Mouse (Mus musculus) E14TG2a.4 (cell line): ENCODE measurements at regions not wholly inside any gene's neighbourhood (a gene's known extent, or its start where the extent isn't known, plus 50 kb on each side); places are given as distances from the start of the nearest gene placed in this dataset.

Experiments used
- H3K27me3 ChIP-seq: 2 replicates; pipeline ENCODE4 v1.6.1; 2014; ENCODE audit warnings: low read length, control low read depth; ENCODE audit not compliant: insufficient read depth
- H3K36me3 ChIP-seq: 2 replicates; pipeline ENCODE4 v1.6.1; 2014; ENCODE audit warnings: low read length, control low read depth; ENCODE audit not compliant: insufficient read depth
- H3K4me1 ChIP-seq: replicated peaks from 2 replicates; pipeline ENCODE4 v1.6.1; 2014; ENCODE audit warnings: low read depth, low read length, control low read depth
- H3K4me3 ChIP-seq: replicated peaks from 2 replicates; pipeline ENCODE4 v1.5.1; 2014; ENCODE audit warnings: mild to moderate bottlenecking, low read length
- H3K9me3 ChIP-seq: 2 replicates; pipeline ENCODE4 v1.6.1; 2014; ENCODE audit warnings: low read length, control low read depth
- CTCF ChIP-seq: conservative IDR thresholded peaks from 2 replicates; pipeline ENCODE4 v1.5.1; 2014; ENCODE audit warnings: low read length
- NANOG ChIP-seq: IDR thresholded peaks from 2 replicates; pipeline ENCODE4 v1.6.1; 2014; ENCODE audit warnings: borderline replicate concordance, low read length, mixed read lengths
- POU5F1 ChIP-seq: IDR thresholded peaks from 2 replicates; pipeline ENCODE4 v1.6.1; 2014; ENCODE audit warnings: low read length, borderline replicate concordance

DNA sequence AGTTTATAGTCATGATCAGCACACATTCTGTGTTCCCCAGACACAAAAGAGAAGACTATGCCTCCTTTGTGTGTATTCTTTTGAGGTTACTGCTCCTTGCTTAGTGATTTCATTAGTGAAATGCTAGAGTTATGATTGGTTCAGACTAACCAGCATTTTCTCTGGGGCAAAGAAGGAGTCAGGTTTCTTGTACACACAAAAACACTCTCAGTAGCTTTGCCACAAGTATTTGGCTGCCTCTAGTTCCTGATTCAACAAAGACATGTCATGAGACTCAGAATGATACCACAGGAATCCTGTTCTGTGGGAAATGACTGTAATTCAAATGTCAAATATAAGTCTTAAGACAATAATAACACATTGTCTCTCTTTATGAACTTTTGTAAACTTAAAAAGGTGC, 86.9 kb downstream of the Alx1 start:
- H3K36me3 ChIP-seq, result no peaks in the 10 kb centered on the region
- no peaks in the 10 kb centered on the region for H3K9me3 ChIP-seq
- H3K27me3 ChIP-seq, result no peaks in the 10 kb centered on the region
- no peaks in the 10 kb centered on the region for H3K4me1 ChIP-seq
- no peak overlapping the region for H3K4me3 ChIP-seq
- TF ChIP-seq NANOG, result no peak
- no peak for TF ChIP-seq POU5F1
- no peak for TF ChIP-seq CTCF

DNA sequence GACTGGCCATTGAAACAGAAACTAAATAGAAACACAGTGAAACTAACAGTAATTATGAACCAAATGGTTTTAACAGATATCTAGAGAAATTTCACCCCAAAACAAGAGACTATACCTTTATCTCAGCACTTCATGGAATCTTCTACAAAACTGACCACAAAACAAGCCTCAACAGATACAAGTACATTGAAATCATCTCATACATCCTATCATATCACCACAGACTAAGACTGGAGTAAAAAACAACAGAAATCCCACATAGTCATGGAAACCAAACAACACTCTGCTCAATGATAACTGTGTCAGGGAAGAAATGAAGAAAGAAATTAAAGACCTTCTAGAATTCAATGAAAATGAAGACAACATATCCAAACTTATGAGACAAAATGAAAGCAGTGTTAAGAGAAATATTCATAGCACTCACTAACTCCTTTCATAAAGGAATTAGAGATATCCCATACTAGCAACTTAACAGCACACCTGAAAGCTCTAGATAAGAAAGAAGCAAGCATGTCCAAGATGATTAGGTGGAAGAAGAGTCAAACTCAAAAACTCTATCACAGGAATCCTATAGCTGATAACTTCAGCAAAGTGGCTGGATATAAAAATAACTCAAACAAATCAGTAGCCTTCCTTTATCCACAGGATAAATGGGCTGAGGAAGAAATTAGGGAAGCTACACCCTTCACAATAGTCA, 89.0 kb downstream of the Alx1 start:
- Histone ChIP-seq H3K36me3 (no peaks in the 10 kb centered on the region), H3K9me3 (no peaks in the 10 kb centered on the region), H3K4me1 (no peaks in the 10 kb centered on the region), H3K27me3 (no peaks in the 10 kb centered on the region), H3K4me3 (no peak overlapping the region)
- TF ChIP-seq NANOG, result no peak
- no peak for TF ChIP-seq POU5F1
- TF ChIP-seq CTCF, result no peak

DNA sequence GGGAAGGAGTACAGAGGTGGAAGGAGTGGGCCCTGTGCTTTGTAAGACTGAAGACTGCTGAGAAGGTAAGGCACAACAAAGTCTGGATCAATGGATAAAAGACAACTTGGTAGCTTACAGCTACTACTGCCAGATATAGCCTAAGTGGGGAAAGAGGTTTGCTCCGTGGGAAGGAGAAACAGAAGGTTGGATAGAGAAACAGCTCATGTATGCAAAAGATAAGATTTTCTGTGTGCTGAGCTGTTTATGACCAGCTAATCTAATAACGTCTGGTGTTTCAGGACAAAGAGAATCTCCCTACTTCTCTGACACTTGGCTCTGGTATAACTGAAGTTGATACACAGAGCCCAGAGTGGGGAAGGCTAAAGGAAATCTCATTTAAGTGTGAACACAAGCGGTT, 98.6 kb downstream of the Alx1 start:
- Histone ChIP-seq H3K4me3 (no peak overlapping the region), H3K36me3 (no peaks in the 10 kb centered on the region), H3K4me1 (no peaks in the 10 kb centered on the region), H3K9me3 (no peaks in the 10 kb centered on the region), H3K27me3 (no peaks in the 10 kb centered on the region)
- TF ChIP-seq POU5F1 (no peak), CTCF (no peak), NANOG (no peak)

DNA sequence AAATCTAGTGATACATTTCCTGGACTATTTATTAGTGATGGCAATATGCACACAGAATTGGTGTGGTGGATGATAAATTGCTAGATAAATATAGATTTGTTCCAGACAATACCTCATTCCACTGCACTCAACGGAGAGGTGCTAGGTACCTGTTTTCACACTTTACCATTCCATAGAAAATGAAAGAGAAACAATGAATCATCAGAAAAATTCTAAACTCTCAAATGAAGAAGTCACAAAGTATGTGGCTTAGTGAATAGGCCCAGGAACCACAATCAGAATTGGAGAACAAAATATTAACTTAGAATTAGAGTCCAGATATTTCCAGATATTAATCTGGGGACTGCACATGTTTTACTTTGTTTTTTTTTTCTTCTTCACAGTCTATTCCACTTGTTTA, 101.4 kb downstream of the Alx1 start:
- Histone ChIP-seq H3K36me3 (no peaks in the 10 kb centered on the region), H3K4me1 (no peaks in the 10 kb centered on the region), H3K27me3 (no peaks in the 10 kb centered on the region), H3K9me3 (no peaks in the 10 kb centered on the region), H3K4me3 (no peak overlapping the region)
- TF ChIP-seq NANOG (no peak), POU5F1 (no peak), CTCF (no peak)

DNA sequence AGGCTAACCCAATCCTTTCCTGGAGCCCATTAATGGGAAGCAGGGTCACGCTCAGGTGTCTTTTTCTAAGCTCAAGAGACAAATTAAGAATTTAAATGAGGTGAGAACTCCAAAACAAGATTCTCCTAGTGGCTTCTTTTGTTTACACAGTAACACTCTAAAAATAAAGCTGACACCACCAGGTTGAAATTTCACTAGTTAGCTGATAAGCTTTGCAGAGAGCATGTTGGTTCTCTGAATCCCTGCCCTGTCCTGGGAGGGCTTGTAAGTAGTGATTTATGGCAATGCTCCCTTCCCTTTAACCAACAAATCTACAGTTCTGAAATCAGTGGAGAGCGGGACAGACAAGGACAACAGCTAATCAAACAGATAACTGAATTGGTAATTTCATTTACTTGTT, 132.6 kb downstream of the Alx1 start:
- Histone ChIP-seq H3K27me3 (no peaks in the 10 kb centered on the region), H3K9me3 (no peaks in the 10 kb centered on the region), H3K4me1 (no peaks in the 10 kb centered on the region), H3K4me3 (no peak overlapping the region), H3K36me3 (no peaks in the 10 kb centered on the region)
- TF ChIP-seq CTCF (no peak), NANOG (no peak), POU5F1 (no peak)

DNA sequence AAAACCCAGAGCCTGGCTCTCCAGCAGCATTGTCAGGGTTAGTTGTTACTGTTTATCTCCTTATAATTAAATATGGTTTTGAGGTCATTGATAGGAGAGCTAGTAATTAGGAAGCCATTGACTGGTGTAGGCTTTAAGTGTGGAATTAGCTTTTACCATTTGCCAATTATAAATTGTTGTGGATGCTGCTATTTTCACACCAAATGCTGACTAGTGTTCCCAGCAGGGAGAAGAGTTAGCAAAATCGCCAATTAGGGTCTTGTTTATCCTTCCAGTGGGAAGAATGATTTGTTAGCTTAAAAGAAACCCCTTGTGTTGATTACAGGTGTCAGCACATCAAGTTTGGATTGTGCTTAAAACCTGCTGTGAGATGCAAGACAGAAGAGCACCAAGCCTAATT, 134.1 kb downstream of the Alx1 start:
- TF ChIP-seq CTCF (no peak), POU5F1 (no peak), NANOG (no peak)
- Histone ChIP-seq H3K27me3 (no peaks in the 10 kb centered on the region), H3K36me3 (no peaks in the 10 kb centered on the region), H3K4me1 (no peaks in the 10 kb centered on the region), H3K4me3 (no peak overlapping the region), H3K9me3 (no peaks in the 10 kb centered on the region)

DNA sequence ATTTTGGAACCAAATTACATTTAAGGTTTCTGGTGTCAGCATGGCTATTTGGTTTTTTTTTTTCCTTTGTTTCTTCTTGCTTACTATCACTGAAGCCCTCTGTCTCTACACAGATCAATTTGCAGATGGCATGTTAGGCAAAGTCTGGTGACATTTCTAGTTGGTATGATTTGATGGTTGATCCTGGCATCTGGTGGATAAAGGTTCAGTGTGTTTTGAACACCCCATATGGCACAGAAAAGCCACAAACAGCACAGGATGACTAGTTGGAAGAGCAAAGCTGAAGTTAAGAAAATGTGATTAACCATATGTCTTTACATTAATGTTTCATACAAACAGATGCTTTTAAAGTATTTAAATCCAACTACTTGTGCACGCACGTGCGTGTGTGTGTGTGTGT, 137.6 kb downstream of the Alx1 start:
- TF ChIP-seq POU5F1, result no peak
- TF ChIP-seq CTCF, result no peak
- no peak for TF ChIP-seq NANOG
- H3K36me3 ChIP-seq, result no peaks in the 10 kb centered on the region
- no peaks in the 10 kb centered on the region for H3K4me1 ChIP-seq
- no peak overlapping the region for H3K4me3 ChIP-seq
- H3K9me3 ChIP-seq, result no peaks in the 10 kb centered on the region
- H3K27me3 ChIP-seq, result no peaks in the 10 kb centered on the region

DNA sequence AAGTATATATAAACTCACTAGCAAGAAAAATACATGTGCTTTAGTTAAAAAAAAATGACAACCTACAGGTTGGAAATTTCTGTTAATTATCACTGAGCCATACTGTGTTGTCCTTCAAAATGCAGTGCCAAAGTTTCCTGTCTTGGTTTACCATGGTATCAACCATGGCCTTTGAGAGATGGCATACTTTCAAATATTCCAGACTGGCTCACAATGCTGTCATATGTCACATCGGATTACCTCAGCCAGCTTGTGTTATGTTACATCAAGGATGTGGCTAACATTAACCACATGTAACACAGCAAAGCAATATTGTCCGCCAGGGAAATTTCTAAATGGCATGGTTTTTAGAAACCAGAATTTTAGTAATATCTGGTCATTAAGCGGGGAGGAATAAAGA, 140.3 kb downstream of the Alx1 start:
- no peaks in the 10 kb centered on the region for H3K36me3 ChIP-seq
- no peaks in the 10 kb centered on the region for H3K9me3 ChIP-seq
- no peaks in the 10 kb centered on the region for H3K4me1 ChIP-seq
- no peaks in the 10 kb centered on the region for H3K27me3 ChIP-seq
- no peak overlapping the region for H3K4me3 ChIP-seq
- TF ChIP-seq POU5F1 (no peak), NANOG (no peak), CTCF (no peak)

DNA sequence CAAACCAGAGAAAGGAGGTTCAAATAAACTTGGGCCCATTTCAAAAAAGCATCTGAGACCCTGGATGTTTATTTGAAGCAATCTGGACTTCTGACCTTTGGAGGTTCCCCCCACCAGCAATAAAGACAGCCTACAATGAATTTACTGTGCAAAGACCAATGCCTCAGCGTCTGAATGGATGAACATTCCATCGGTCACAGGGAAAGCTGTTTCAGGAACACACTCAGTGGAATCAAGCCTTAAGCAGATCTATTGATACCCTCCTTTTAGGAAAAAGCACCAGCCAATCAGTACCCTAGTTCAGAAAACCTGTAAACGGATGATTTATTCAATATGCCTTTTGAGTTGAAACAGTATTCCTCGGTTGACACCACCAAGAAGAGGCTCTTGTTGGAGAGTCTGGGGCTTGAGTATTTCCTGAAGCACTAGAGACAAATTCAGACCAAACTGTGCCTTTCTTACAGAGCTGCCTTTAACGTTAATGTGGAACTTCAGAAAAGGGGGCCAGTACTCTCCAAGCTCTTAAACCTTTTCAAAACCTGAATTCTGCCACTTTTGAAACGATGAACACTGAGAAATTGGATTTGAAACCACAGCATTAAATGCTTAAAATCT, 148.1 kb downstream of the Alx1 start:
- Histone ChIP-seq H3K4me1 (no peaks in the 10 kb centered on the region), H3K9me3 (no peaks in the 10 kb centered on the region)
- TF ChIP-seq NANOG (no peak), POU5F1 (no peak), CTCF (no peak)

DNA sequence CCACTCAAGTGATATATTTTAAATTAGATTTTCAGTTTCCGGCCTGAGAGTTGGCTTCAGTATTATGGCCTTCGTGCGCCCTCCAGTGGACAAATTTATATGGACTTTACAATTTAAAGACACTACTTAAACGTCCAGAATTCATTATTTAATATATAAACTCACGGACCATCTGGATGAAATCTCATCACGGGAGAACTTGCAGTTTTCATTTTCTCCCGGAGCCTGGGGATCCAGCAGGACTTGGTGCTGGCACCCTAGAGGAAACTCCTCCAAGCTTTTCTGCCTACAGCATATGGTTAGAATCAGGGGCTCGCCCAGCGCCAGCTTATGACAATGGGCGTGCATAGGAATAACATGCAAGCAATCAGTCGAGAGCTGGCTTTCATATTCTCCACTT, 152.0 kb downstream of the Alx1 start:
- Histone ChIP-seq H3K27me3 (no peaks in the 10 kb centered on the region), H3K9me3 (no peaks in the 10 kb centered on the region), H3K36me3 (no peaks in the 10 kb centered on the region), H3K4me3 (no peak overlapping the region), H3K4me1 (no peaks in the 10 kb centered on the region)
- no peak for TF ChIP-seq NANOG
- TF ChIP-seq POU5F1, result no peak
- peak; percentile 56 for TF ChIP-seq CTCF

More for the DNA sequence above, 148.1 kb downstream of the Alx1 start:
- Histone ChIP-seq H3K36me3 (no peaks in the 10 kb centered on the region), H3K27me3 (no peaks in the 10 kb centered on the region), H3K4me3 (no peak overlapping the region)
